ENCODE assay signal across 8 mouse cellular contexts in genomic region chr13:20090133-20090710, GRCm38 (mm10). TPM values are rescaled to one million over a fixed set of nuclear protein-coding genes. Genes with fewer than 3 reads are reported as not detected.
DNase-seq lines count a peak whose midpoint lies in the region; ATAC-seq lines count a peak whose summit lies in the region.

Gene Elmo1, plus strand, starts transcription at chr13:20090596.

- DNase-seq in R1 (ENCODE audit: low read depth, low spot score) = peak; percentile 88
- peak; percentile 53 to 55 for DNase-seq in cerebellum, postnatal 36 days
- peak; percentile 36 to 42 for DNase-seq in frontal cortex, postnatal 25 days (ENCODE audit: low spot score in 2 of 2)
- peak; percentile 85 for DNase-seq in hindbrain, embryonic 11.5 days (ENCODE audit: low spot score)
- peak; percentile 56 to 64 for DNase-seq in layer of hippocampus, postnatal 10 days (ENCODE audit: low spot score in 2 of 2)
- DNase-seq in ovary, postnatal 10 days (ENCODE audit: low spot score) = peak; percentile 27
- peak; percentile 72 for DNase-seq in thymus, postnatal 25 days

- H3K9ac ChIP-seq in hindbrain, embryonic 11.5 days (ENCODE audit: low read depth, low read length) = peak within 1 kb of the TSS; percentile 81
- H3K9ac ChIP-seq in lung, embryonic 16.5 days (ENCODE audit: low read length) = peak within 1 kb of the TSS; percentile 96

- peak; percentile 85 for ATAC-seq in hindbrain, embryonic 11.5 days (ENCODE audit: low FRiP score)
- ATAC-seq in lung, embryonic 16.5 days (ENCODE audit: low read depth) = peak; percentile 74

- H3K4me2 ChIP-seq in hindbrain, embryonic 11.5 days (replicated peaks; ENCODE audit: low read depth, low read length) = peak within 1 kb of the TSS; percentile 94
- H3K4me2 ChIP-seq in lung, embryonic 16.5 days (ENCODE audit: low read depth, low read length) = peak within 1 kb of the TSS; percentile 92

- under 1% methylated on average over 49 of the region's 49 CpGs for WGBS in hindbrain, embryonic 11.5 days
- WGBS in lung, embryonic 16.5 days = 0% methylated on average over 49 of the region's 49 CpGs

- H3K27me3 ChIP-seq in hindbrain, embryonic 11.5 days (ENCODE audit: control insufficient read depth, insufficient read depth, low read length) = no peaks in the 10 kb centered on the region
- no peaks in the 10 kb centered on the region for H3K27me3 ChIP-seq in lung, embryonic 16.5 days (ENCODE audit: control insufficient read depth, insufficient read depth, low read depth, low read length)

- peak within 1 kb of the TSS; percentile 74 for H3K27ac ChIP-seq in hindbrain, embryonic 11.5 days (ENCODE audit: low read depth, low read length)
- H3K27ac ChIP-seq in lung, embryonic 16.5 days (ENCODE audit: low read length) = peak within 1 kb of the TSS; percentile 95

- no peaks in the 10 kb centered on the region for H3K9me3 ChIP-seq in hindbrain, embryonic 11.5 days (ENCODE audit: control insufficient read depth, low read length)
- no peaks in the 10 kb centered on the region for H3K9me3 ChIP-seq in lung, embryonic 16.5 days (ENCODE audit: control insufficient read depth, low read length)

- peak within 1 kb of the TSS; percentile 84 for H3K4me3 ChIP-seq in hindbrain, embryonic 11.5 days (ENCODE audit: low read depth, low read length)
- peak within 1 kb of the TSS; percentile 92 for H3K4me3 ChIP-seq in lung, embryonic 16.5 days (ENCODE audit: low read length)

- H3K4me1 ChIP-seq in hindbrain, embryonic 11.5 days (replicated peaks; ENCODE audit: control insufficient read depth, insufficient read depth, low read length) = no peaks in the 10 kb centered on the region; the same call in 1 of the 2 replicates
- H3K4me1 ChIP-seq in lung, embryonic 16.5 days (replicated peaks; ENCODE audit: control insufficient read depth, insufficient read depth, low read length) = peaks cover 23% of the 10 kb centered on the region

- no peaks in the 10 kb centered on the region for H3K36me3 ChIP-seq in hindbrain, embryonic 11.5 days (ENCODE audit: control insufficient read depth, insufficient read depth, low read length)
- H3K36me3 ChIP-seq in lung, embryonic 16.5 days (ENCODE audit: control insufficient read depth, insufficient read depth, low read length) = no peaks in the 10 kb centered on the region; the same call in 1 of the 2 replicates

RNA-seq across cellular contexts. Expression of gene Elmo1, which starts in this region (rescaled TPM):
- 22.9 and 23.4 TPM in 2 replicates for polyA plus RNA-seq in hindbrain, embryonic 11.5 days (2014; fragmentation: Nextera tagmentation; extraction: Ambion mirVana)
- total RNA-seq in layer of hippocampus, postnatal 10 days (2021) = 10 to 100 TPM; 27.9 to 28.3 TPM
- 43.9 and 44.3 TPM in 2 replicates for polyA plus RNA-seq in lung, embryonic 16.5 days (2015; fragmentation: Nextera tagmentation; extraction: Ambion mirVana)

Comparison
In these comparisons a context has a peak if more than half of its experiments do, and no peak if none do; other contexts are left out.
1. Peak in every context shown above with its lines: DNase-seq, ATAC-seq, H3K4me3 ChIP-seq and H3K27ac ChIP-seq.
2. DNase-seq: peak in every context shown above with its lines; median percentile 88 in R1; 85 in hindbrain, embryonic 11.5 days; 72 in thymus, postnatal 25 days; 60 in layer of hippocampus, postnatal 10 days; 54 in cerebellum, postnatal 36 days; 39 in frontal cortex, postnatal 25 days; 27 in ovary, postnatal 10 days.